Mouse (Mus musculus) splenic B cell, adult 2 months (primary cell): ENCODE results near the gene Card6.
"Not testable (repeated sequence)": the region's sequence is repeated elsewhere in the genome, so short reads cannot be mapped to it uniquely, and the experiment has no call there.

Experiments
- DNase-seq: peaks from one replicate; pipeline ENCODE4 v3.0.0-alpha.2; 2011; ENCODE audit warnings: low read depth, low spot score
- H3K27me3 ChIP-seq: 2 replicates; pipeline ENCODE4 v1.6.1; 2012; ENCODE audit warnings: mild to moderate bottlenecking, low read length, moderate library complexity, mixed read lengths; ENCODE audit not compliant: control insufficient read depth, poor library complexity, insufficient read depth, severe bottlenecking
- H3K36me3 ChIP-seq: 2 replicates; pipeline ENCODE4 v1.6.1; 2012; ENCODE audit warnings: mild to moderate bottlenecking, low read length, moderate library complexity, mixed read lengths; ENCODE audit not compliant: control insufficient read depth, poor library complexity, insufficient read depth, severe bottlenecking

Card6 gene

DNA sequence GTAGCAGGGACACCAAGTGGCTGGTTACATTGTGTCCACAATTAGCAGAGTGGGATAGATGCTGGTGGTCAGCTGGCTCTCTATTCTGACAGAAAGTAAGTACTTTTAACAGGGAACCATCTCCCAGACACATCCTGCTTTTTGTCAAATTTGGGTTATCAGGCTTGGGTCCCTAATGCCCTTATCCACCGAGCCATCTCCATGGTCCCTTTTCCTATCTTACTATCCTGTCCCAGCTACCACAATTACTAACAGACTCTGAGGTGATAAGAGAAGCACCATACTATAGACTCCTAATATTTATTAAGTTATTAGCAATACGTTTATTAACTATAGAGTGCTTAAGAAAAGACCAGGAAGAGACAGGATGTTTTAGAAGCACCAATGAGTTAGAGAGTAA, 31.0 kb upstream of the Card6 start:
- no peak for DNase-seq
- Histone ChIP-seq H3K36me3 (no peaks in the 10 kb centered on the region), H3K27me3 (no peaks in the 10 kb centered on the region)

DNA sequence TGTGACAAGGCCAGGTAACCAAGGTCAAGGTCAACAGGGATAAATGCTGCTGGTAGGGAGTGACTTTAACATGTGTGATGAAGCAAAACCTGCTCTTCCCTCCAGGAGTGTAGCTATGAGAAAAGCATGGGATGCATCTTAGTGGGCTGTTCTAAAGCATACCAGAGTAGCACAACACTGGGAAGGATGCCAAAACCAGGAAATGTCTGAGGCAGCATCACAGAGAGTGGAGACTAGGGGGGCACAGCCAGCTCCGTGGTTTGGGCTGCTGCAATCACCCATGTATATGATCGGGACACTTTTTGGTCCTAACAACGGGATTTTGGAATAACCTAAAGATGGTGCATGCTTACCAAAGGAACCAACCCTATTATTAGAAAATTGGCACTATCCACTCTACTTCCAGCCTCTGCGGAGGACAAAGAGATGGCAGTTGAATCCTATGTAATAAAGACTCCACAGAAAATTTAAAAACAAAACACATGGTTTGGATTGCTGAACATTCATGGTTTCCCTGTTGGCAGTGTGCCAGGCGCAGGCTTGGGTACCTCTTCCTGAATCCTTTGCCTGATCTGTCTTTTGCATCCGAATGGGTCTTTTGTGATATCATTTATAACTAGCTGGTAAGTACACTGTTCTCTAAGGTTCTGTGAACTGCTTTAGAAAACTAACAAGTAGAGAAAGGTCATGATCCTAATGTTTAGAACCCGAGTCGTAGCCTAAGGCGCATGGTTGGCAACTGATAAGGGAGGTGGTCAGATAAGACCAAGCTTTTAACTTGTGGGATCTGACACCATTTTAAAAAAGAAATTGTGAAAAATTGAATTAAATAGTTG, 29.9 kb upstream of the Card6 start:
- DNase-seq: no peak
- no peaks in the 10 kb centered on the region for H3K36me3 ChIP-seq

DNA sequence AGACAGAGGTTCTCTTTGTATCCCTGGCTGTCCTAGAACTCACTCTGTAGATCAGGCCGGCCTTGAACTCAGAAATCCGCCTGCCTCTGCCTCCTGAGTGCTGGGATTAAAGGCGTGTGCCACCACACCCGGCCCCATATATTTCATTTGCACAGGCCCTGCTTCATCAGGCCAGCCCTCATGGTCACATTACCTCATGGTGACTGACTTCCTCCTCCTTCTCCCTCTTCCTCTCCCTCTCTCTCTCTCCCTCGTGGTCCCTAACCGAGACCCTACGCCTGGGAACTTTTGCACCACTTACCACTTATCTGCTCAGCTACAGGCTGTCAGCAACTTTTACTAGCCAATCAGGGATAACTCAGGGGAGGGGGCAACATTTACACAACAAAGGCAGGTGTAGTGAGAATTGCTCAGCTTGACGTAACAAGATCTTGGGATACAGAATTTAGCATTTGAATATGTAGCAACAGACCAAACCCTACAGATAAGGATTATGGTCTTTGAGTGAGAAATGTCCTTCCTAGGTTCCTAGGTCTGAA, 26.7 kb upstream of the Card6 start:
- Histone ChIP-seq H3K36me3 (no peaks in the 10 kb centered on the region), H3K27me3 (no peaks in the 10 kb centered on the region)
- no peak for DNase-seq

More for the DNA sequence above, 29.9 kb upstream of the Card6 start:
- no peaks in the 10 kb centered on the region for H3K27me3 ChIP-seq

DNA sequence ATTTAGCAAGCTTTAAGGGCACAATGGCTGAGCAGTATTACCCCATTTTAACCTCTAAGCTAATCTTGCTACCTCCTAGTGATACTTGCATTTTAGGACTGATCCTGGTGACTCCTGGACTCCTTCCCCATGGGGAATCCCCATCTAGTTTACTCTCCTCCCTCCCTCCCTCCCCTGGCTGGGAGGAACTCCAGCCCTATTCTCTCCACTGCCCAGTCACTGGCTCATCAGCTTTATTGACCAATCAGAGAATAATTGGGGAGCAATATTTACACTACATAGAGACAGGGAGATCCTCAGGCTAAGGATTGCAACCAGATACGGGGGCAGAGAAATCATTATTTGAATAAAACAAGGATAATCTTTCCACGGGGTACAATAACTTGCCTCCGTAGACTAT, 25.8 kb upstream of the Card6 start:
- Histone ChIP-seq H3K27me3 (no peaks in the 10 kb centered on the region), H3K36me3 (no peaks in the 10 kb centered on the region)
- DNase-seq: no peak

DNA sequence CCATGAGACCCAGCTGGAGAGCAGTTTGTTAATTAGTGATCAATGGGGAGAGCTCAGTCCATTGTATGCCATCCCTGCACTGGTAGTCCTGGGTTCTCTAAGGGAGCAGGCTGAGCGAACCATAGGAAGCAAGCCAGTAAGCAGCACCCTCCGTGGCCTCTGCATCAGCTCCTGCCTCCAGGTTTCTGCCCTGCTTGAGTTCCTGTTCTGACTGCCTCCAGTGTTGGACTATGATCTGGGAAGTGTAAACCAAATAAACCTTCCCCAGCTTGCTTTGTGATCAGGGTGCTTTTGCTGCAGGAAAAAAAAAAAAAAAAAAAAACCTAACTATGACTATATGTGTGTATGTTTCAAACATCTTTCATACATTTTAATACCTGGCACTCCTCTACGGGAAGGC, 25.0 kb upstream of the Card6 start:
- Histone ChIP-seq H3K27me3 (no peaks in the 10 kb centered on the region), H3K36me3 (no peaks in the 10 kb centered on the region)
- DNase-seq: no peak

DNA sequence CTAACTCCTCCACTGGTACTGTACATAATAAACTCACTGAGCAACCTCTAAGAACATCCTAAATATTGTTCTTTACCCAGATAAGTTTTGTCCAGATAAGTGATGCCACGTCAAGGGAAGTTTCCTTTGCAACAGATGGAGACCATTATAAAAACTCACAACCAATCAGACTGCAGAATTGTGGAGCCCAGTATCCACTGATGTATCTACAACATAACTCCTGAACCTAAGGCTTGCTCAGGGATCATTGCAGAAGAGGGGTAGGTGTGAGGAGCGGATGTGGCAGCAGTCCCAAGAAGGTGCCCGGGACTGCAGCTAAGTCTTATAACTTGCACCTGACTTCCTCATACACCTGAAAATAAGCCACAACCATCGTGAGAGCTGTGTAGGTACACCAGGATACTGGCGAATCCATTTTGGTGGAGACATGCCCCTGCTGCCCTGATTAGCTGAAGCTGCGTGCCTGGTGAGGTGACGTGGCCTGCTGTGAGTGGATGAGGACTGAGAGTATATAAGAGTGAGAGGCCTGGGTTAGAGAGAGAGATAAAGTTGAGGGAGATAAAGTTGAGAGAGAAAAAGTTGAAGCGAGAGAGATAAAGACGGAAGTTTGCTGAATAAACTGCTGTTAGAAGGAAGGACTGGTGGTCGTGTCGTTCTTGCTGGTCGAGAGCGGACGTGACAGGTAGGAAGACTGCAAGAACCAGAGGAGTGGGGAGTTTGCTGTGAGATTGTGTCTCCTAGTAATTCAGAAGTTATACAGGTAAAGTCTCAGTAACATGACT, 22.7 kb upstream of the Card6 start:
- not testable (repeated sequence) for DNase-seq, H3K27me3 ChIP-seq, H3K36me3 ChIP-seq

DNA sequence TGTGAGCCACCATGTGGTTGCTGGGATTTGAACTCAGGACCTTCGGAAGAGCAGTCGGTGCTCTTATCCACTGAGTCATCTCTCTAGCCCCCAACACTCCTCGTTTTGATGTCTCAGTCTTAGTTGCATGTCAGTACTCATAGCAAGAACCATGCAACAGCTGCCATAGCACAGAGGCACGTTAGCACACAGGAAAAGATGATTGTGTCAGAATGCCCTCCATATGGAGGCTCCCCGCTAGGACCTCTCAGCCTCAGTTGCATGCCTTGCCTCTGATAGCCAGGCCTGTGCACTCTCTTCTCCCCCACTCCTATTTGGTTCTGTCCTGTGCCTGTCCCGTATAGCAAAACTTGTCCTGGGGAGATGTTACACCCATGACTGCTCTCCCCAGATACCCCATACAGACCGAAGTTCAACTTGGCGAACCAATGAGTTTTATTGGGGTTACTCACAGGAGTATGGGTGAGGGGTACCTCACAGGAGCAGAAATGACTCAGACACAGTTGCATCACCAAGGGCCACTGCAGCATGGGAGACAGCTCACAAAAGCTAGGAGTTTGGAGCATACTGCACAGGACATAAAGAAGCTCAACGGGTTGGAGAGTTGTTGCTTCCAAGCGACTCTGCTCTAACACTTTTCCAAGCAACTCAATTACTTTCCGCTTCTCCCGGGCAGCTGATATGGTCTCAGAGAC, 20.9 kb upstream of the Card6 start:
- Histone ChIP-seq H3K27me3 (no peaks in the 10 kb centered on the region), H3K36me3 (peaks cover 3% of the 10 kb centered on the region)
- DNase-seq: no peak

DNA sequence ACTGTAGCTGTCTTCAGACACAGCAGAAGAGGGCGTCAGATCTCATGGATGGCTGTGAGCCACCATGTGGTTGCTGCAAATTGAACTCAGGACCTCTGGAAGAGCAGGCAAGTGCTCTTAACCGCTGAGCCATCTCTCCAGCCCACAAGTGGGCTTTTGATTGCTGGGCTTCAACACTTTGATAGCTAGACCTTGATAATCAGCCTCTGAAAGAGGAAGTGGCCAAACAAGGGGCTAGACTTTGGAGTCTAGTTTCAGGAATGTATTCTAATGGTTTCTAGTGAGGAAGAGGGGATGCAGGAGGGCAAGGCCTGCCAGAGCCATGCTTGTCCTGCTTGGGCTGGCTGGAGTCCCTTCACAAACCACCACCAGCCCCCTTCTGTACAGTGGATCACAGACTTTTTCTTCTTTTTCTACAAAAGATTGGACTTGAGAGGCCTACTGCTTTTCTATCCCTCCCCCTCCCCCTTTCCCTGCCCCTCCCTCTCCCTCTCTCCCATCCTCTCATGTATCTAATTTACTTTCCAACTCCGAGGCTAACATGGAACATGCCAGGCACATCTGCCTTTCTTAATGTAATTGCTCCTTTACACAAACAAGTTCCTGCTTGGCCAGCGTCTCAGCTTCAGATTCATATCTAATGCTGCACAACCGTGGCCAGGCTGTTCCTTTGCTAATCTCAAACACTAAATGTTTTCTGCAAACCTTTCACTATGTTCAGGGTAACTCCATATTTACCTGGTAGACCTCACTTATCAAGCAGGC, 20.0 kb upstream of the Card6 start:
- Histone ChIP-seq H3K27me3 (no peaks in the 10 kb centered on the region), H3K36me3 (peaks cover 4% of the 10 kb centered on the region)
- DNase-seq: no peak

DNA sequence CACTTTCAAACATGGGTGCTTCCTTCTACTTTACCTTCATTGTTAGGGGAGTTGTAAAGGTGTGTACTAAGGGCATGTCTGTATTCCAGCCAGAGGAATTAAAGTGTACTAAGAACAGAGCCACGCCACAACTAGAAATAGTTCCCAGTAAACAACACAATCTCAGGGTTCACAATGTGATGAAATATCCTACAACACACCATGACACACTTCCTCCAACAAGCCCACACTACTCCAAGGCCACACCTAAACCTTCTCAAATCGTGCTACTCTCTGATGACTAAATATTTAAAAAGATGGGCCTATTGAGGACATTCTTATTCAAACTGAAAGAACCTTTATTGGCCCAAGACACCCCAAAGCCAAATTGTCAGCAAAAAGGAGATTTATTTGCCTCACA, 19.1 kb upstream of the Card6 start:
- peaks cover 4% of the 10 kb centered on the region for H3K36me3 ChIP-seq
- H3K27me3 ChIP-seq: no peaks in the 10 kb centered on the region
- DNase-seq: no peak

DNA sequence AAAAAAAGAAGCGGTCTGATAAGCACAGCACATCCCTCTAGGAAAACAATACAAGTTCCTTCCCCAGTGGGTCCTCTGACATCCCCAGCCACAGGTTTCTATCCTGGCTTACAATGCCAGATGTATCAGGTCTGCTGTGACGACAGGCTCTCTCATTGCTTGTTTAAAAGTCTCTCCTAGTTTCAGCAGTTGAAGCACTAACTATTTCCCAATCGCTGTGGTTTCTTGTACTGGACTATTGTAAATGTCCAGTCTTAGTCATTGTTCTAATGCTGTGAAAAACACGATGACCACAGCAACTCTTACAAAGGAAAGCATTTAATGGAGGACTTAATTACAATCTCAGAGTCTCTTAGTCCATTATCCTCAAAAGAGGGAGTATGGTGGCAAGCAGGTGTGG, 18.1 kb upstream of the Card6 start:
- no peak for DNase-seq
- Histone ChIP-seq H3K36me3 (peaks cover 8% of the 10 kb centered on the region), H3K27me3 (no peaks in the 10 kb centered on the region)

DNA sequence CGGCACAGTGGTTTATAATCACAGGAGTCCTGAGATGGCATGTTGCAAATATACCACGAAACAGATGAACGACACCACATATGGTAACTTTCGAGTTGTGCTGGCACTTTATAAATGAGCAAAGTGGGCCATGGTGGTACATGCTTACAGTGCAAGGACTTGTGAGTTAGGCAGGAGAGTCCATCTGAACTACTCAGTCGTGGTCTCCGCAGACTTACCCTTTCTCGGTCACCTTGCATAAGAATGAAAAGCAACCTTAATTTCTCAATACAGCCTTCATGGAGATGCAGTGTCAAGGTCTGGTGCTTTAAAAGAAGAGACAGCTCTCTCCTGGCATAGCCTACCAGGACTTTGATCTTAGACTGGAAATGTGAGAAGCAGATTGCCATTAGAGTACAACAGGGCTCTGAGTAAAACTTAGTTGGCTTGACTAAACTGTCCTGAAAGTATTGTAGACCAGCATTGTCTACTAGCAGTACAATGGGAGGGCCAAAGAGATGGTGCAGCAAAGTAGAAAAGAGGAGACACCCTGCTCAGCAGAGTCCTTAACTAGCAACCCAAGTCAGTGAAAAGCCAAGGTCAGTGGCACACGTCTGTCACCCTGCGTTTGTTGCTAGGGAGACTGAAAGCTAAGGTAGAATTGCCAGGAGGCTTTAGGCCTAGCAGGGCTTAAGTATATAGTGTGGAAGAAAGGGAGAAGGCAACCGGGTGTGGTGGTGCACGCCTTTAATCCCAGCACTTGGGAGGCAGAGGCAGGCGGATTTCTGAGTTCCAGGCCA, 13.4 kb upstream of the Card6 start:
- peaks cover 22% of the 10 kb centered on the region for H3K36me3 ChIP-seq
- no peak for DNase-seq

DNA sequence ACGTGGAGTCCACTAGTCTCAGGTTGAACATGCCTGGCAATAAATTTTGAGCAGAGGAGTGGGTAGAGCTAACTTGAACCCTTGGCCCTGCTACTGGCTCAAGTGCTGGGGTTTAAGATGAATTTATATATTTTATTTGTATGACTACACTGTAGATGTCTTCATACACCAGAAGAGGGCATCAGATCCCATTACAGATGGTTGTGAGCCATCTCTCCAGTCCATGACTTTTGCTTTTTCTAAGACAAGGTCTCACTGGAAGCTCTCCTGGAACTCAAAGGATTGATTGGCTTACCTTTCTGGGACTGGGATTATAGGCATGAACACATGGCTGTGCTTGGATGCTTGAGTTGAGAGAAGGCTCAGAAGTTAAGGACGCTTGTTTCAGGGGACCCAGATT, 11.4 kb upstream of the Card6 start:
- Histone ChIP-seq H3K36me3 (peaks cover 22% of the 10 kb centered on the region), H3K27me3 (no peaks in the 10 kb centered on the region)
- DNase-seq: no peak

More for the DNA sequence above, 13.4 kb upstream of the Card6 start:
- no peaks in the 10 kb centered on the region for H3K27me3 ChIP-seq

DNA sequence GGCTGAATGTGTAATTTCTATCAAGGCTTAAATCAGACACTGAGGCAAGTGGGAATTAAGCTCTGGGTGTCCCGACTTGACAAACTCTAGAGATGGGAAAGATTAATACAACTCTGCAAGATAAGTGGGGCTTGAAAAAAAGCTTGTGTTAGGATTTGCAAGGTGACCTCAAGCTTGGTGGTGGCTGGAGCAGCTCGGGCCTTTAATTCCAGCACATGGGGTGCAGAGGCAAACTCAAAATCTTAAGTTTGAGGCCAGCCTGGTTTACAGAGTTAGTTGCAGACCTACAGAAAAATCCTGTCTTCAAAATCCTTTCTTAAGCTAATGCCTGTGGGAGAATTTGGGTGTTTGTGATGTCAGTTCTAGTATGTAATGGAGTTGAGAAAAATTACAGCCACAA, 10.9 kb upstream of the Card6 start:
- Histone ChIP-seq H3K27me3 (no peaks in the 10 kb centered on the region), H3K36me3 (peaks cover 19% of the 10 kb centered on the region)

DNA sequence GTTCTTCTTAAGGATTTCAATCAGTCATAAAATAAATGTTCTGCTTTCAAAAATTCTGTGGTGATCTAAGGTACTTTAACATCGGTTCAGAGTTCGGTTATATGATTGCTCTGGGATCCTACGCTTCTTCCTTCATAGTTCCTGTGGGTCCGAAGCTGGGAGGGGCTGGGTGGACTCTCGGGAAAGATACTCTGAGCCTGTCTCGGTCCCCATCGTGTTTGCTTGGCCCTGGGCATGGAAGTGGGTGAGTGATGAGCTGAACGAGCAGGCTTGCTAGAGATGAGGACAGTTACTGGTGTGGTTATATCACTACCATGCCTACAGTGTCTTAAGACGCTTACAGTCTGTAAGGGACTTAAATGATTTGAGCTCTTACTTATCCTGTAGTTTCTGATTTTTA, 10.3 kb upstream of the Card6 start:
- peaks cover 18% of the 10 kb centered on the region for H3K36me3 ChIP-seq
- no peaks in the 10 kb centered on the region for H3K27me3 ChIP-seq
- DNase-seq: no peak

More for the DNA sequence above, 10.9 kb upstream of the Card6 start:
- no peak for DNase-seq
